Comparison of ENCODE assay signal across 8 mouse cellular contexts in genomic region chr12:72536021-72536597, GRCm38 (mm10). TPM values are rescaled to one million over a fixed set of nuclear protein-coding genes. Genes with fewer than 3 reads are reported as not detected.
DNase-seq lines count a peak whose midpoint lies in the region; ATAC-seq and TF ChIP-seq lines count a peak whose summit lies in the region.

Gene Pcnx4 (plus strand): TSS chr12:72536383.

- H3K4me1 ChIP-seq in ES-E14 (ENCODE audit: control insufficient read depth in 2 of 2, insufficient read depth in 2 of 2, low read length in 2 of 2, poor library complexity in 1 of 2) = peaks cover 0 to 6% of the 10 kb centered on the region in 2 experiments; a peak in 1 of 4 replicates
- peaks cover 12% of the 10 kb centered on the region for H3K4me1 ChIP-seq in forebrain, embryonic 15.5 days
- H3K4me1 ChIP-seq in lung, adult 2 months (ENCODE audit: control insufficient read depth, insufficient read depth, low read length) = 0 out of 2 replicates have a peak, but pooled peaks cover 2% of the 10 kb centered on the region

- no peaks in the 10 kb centered on the region for H3K36me3 ChIP-seq in ES-E14 (ENCODE audit: control insufficient read depth, insufficient read depth, low read length, poor library complexity, severe bottlenecking)
- 0 out of 2 replicates have a peak, but pooled peaks cover 8% of the 10 kb centered on the region for H3K36me3 ChIP-seq in forebrain, embryonic 15.5 days

- intact Hi-C loops in heart, postnatal 25 days (cut with DNase I) = loop anchor here (5.0 to 10.0 kb wide), 2 partner anchors 126 to 451 kb away; partner anchors contain the start of genes Dhrs7, Jkamp and L3hypdh

- peak within 1 kb of the TSS; percentile 76 to 86 for H3K4me3 ChIP-seq in ES-E14 (ENCODE audit: insufficient read depth in 1 of 2, low read depth in 1 of 2, low read length in 2 of 2, poor library complexity in 1 of 2, severe bottlenecking in 1 of 2)
- H3K4me3 ChIP-seq in forebrain, embryonic 15.5 days = peak within 1 kb of the TSS; percentile 84
- peak within 1 kb of the TSS; percentile 95 for H3K4me3 ChIP-seq in lung, adult 2 months (replicated peaks; ENCODE audit: extremely low read depth, low read depth, low read length)

- WGBS in forebrain, embryonic 15.5 days = under 1% methylated on average over 45 of the region's 45 CpGs
- WGBS in lung, adult 2 months = under 1% methylated on average over 45 of the region's 45 CpGs

- no peak for TF ChIP-seq CTCF in lung, adult 2 months (IDR thresholded peaks at IDR 0.05; ENCODE audit: insufficient read depth, low read length)

- H3K4me2 ChIP-seq in forebrain, embryonic 15.5 days (replicated peaks) = peak within 1 kb of the TSS; percentile 71

- peak; percentile 75; the same call in 1 of the 2 replicates for TF ChIP-seq POLR2A in lung, adult 2 months (IDR thresholded peaks at IDR 0.05; ENCODE audit: borderline replicate concordance, extremely low read depth, low read depth, low read length)

- DNase-seq in ES-E14 (ENCODE audit: low read depth, low spot score) = peak; percentile 97
- peak; percentile 95 for DNase-seq in cerebellum, adult 11-12 months
- DNase-seq in heart, postnatal 25 days (ENCODE audit: low spot score) = peak; percentile 95
- DNase-seq in layer of hippocampus, adult 18-20 months (ENCODE audit: low spot score in 2 of 2) = peak; percentile 92 to 96
- peak; percentile 95 for DNase-seq in lung, adult 2 months
- DNase-seq in thymus, adult 18-20 months = peak; percentile 90 to 93

- in situ Hi-C loops in ES-E14 (cut with MboI; ENCODE audit: low sequenced_read_pairs in 2 of 2, unreplicated experiment in 2 of 2) = no loop called here

- no peak within 1 kb of the TSS for H3K27ac ChIP-seq in ES-E14 (ENCODE audit: insufficient read depth, low read depth, low read length, poor library complexity, severe bottlenecking)
- peak within 1 kb of the TSS; percentile 51 for H3K27ac ChIP-seq in forebrain, embryonic 15.5 days (replicated peaks)

- H3K27me3 ChIP-seq in forebrain, embryonic 15.5 days = no peaks in the 10 kb centered on the region

- ATAC-seq in forebrain, embryonic 15.5 days (replicated peaks) = peak; percentile 100
- ATAC-seq in neutrophil, adult 5-6 weeks (ENCODE audit: extremely low read depth, insufficient number of reproducible peaks, low FRiP score, poor library complexity, severe bottlenecking) = peak; percentile 99

- H3K9ac ChIP-seq in ES-E14 (ENCODE audit: insufficient read depth, low read depth, low read length, poor library complexity, severe bottlenecking) = peak within 1 kb of the TSS; percentile 94
- H3K9ac ChIP-seq in forebrain, embryonic 15.5 days (replicated peaks) = peak within 1 kb of the TSS; percentile 78

- no peaks in the 10 kb centered on the region for H3K9me3 ChIP-seq in ES-E14 (ENCODE audit: control insufficient read depth, insufficient read depth, low read depth, low read length)
- H3K9me3 ChIP-seq in forebrain, embryonic 15.5 days = no peaks in the 10 kb centered on the region

TF ChIP-seq in ES-E14, 5 proteins besides CTCF, POLR2A, EP300 and RAD21:
- TF ChIP-seq CHD2 (IDR thresholded peaks at IDR 0.05; ENCODE audit: low read depth, low read length) = no peak
- TF ChIP-seq MAFK (IDR thresholded peaks at IDR 0.05; ENCODE audit: insufficient read depth, low read depth, low read length) = no peak
- TF ChIP-seq HCFC1 (IDR thresholded peaks at IDR 0.05; ENCODE audit: borderline replicate concordance, insufficient read depth, low read length) = no peak
- TF ChIP-seq ZNF384 (IDR thresholded peaks at IDR 0.05; ENCODE audit: low read depth, low read length) = no peak
- no peak for TF ChIP-seq ZC3H11A (IDR thresholded peaks at IDR 0.05; ENCODE audit: borderline replicate concordance, low read depth, low read length)

RNA-seq across cellular contexts. Expression of gene Pcnx4, which starts in this region (rescaled TPM):
- total RNA-seq in ES-E14 (2012; rRNA removed) = 11.1 and 13.6 TPM in 2 replicates
- 20.8 and 21.6 TPM in 2 replicates for polyA plus RNA-seq in forebrain, embryonic 15.5 days (2015; fragmentation: Nextera tagmentation; extraction: Ambion mirVana)
- 1 to 10 TPM; 3.2 to 4.1 TPM for total RNA-seq in heart, postnatal 25 days (2021)
- 10 to 100 TPM; 29.7 to 32.2 TPM for total RNA-seq in layer of hippocampus, adult 18-20 months (2021)
- polyA plus RNA-seq in lung, adult 2 months (2012; rRNA removed) = 3.9 and 6.2 TPM in 2 replicates
- total RNA-seq in neutrophil, adult 5-6 weeks (2017) = 1.4 and 1.6 TPM in 2 replicates
